Mouse (Mus musculus) Muller cell, postnatal 12 days (primary cell): ENCODE measurements around the gene Lcn4.

Source experiments
- DNase-seq: peaks from one replicate; pipeline ENCODE4 v3.0.0-alpha.2; 2015; ENCODE audit errors: inconsistent ontology term

Lcn4 gene

DNA sequence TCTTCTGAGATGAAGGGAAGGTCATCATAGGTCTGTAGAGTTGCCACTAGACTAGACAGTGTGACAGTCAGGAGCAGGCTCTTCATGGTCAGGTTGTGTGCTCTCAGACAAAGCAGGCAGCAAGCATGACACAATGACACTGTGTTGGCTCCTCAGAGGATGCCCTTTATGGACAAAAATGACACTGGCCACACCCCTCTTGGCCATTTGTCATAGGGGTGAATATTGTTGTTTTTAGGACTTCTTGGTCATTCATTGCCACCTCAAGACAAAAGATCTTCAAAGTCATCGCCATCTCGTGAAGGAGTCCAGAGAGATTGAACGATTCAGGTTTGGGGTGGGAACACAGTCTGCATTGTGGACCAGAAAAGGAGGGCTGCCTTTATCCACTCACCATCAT lies at the start of gene Lcn4:
TSS of gene Lcn4 (minus strand) at position 101 of the 400 bp plus-strand sequence.
- DNase-seq = no peak

DNA sequence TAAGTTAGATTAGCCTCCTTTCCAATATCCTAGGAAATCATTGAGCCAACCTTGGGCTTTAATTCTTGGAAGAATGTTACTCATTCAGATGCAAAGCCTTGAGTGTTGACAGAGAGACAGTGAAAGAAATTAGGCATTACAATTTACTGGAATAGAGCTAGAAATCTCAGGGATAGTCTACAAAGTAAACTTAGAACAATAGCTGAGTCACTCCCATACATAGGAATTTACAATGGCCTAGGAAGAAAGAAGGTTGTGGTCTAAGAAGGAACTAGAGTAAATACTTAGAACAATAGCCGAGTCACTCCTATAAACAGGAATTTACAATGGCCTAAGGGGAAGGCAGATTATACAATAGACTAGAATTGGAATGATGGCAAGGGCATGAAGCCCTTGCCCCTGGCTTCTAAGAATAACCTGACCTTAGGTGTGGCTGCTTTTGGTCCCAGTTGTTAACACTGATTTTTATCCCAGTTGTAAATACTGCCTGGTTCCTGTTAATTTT lies 15.1 kb upstream of the Lcn4 start:
- no peak for DNase-seq

DNA sequence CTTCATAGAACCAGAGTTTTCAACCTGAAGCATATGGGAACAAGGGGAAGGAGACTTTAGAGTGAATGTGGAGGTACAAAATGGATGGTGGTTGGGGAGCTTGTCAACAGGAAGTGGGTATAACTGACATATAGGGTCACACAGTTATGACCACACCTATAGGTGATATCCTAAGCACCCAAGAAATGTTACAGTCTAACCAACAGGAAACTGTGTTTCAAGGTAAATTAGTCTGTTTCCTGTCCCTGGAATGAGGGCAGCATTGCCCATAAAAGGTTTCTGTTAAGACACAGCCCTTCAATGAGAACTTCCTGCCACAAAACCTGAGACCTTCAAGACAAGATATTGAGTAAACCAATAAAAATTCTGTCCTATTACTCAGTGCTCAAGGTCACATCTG lies 2.3 kb downstream of the Lcn4 start:
- no peak for DNase-seq

DNA sequence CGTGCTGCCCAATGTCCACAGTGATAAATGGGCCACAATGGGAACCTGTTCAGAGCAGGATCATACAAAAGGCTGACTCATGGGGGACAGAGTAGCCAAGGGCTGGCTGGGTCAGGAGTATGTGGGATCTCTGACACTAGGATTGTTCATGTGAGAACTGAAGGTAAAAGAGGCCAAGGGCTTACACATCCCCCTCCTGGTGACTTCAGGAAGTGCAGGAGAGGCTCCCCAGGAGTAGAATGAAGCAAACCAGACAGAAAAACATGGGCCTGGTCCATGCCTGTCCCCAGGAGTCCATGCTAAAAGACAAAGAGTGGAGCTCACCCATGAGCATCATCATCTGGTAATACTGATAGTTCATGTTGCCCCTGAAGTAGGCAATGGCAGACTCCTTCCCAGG lies 7.5 kb downstream of the Lcn4 start:
- DNase-seq = peak; percentile 41

DNA sequence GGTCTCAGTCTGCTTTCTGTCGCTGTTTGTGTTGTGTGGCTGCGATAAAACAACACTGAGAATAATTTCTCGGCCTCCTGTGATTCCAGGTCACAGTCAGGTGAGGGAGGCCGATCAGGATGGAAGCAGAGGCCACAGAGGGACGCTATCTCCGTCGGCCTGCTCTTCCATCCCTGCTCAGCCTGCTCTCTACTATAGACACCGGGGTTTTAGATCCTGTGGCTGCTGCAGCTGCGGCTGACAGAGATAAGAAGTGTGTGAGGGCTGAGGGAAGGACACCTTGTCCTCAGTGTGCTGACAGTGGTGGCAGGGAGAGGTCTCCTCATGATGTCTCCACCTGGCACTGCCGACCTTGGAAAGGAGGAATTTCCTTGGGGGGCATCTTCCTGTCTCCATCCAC lies 8.0 kb downstream of the Lcn4 start:
- DNase-seq = no peak

DNA sequence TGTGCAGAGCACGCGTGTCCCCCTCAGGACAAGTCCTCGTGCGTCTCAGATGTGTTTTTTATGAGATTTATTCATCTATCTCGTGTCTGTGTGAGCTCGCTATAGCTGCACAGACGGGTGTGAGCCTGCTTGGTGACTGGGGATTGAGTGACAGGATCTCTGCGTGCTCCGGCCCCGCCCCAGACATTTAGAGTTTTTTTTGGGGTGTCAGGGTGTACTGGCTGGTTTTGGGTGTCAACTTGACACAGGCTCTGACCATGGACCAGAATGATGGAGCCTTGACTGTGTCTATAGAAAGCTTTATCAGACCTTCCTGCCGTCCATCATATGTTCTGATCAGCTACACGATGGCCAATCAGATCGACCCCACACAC lies 8.6 kb downstream of the Lcn4 start:
- no peak for DNase-seq

DNA sequence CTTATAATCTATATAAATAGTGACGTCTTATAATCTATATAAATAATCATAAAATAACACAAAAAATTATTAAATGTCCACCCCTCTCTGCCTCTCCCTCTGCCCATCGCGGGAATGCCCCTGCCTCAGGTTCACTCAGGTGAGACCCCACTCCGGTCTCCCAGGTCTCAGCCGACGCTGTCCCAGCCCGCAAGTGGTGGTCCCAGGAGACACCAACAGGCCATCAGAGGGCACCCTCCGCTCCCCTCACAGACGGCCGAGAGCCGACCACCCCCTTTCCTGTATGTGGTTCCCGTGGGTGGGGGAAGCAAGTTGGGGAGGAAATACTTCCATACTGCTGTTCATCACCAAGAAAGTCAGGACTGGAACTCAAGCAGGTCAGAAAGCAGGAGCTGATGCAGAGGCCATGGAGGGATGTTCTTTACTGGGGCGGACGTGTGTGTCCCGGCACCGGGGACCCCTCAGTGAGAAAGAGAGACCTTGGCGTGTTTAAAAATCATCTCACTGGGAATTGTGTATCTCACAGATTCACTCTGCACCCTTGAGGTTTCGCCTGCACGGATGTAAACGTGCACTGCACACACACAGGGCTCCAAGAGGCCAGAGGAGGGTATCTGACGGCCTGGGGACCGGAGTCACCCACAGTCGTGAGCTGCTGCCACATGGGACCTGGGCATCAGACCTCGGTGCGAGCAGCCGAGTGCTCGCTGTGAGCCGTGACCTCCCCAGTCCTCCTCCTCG lies 9.1 kb downstream of the Lcn4 start:
- no peak for DNase-seq

DNA sequence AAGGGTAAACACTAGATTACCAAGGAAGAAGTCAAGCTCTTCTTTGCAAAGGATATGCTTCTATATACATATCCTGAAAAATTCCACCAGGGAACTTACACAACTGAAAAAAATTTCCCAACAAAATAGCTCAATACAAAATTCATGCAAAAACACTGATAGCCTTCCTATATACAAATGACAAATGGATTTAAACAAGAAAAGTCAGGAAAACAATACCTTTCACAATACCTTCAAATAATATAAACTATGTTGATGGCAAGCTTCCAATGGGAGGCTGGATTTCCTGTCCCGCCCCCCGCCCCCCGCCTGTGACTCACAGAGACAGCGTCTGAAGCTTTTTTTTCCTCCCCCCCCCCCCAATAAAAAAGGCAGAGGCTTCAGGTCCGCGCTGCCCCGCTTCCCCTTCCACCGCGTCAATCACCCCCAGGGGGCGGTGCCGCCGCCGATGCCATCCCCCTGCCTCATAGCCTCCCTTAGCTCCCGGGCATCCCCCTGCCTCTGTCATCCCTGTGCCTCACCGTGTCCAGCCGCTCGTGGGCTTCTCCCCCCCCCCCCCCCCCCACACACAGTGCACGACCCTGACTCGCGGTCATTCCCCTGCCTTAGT lies 9.8 kb downstream of the Lcn4 start:
- DNase-seq = peak; percentile 50

DNA sequence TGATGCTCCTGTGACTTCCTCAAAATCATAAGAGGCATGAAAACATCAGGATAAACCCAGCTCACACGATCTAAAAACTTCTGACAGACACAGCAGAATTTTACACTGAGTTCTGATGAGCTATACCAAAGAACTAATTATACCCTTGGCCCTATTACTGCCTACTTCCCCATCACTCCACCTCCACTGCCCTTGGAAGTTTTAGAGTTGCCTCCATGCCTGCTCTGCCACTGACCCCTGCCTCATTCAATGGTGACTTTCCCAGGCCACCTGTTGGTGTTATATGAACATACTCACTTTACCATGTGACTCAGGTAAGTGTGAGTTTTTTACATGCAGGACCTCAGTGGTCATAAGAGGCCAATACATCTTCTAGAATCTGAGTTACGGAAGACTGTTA lies 13.7 kb downstream of the Lcn4 start:
- no peak for DNase-seq

DNA sequence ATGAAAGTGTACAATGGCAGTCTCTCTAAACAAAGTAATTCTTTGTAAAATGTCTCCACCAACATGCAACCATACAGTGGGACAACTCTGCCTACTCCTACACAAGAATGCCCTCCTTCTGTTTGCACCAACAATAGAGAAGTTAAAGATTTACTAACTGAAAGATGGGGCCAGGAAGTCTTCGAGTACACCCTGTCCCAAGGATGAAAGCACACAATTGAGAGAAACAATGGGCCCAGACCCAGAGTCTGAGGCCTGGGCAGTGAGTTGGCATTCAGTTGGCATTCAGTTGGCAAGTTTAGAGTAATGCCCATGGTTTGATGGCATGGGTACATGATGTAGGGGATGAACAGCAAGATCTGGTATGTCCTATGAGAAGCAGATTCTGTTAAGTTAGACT lies 16.4 kb downstream of the Lcn4 start:
- no peak for DNase-seq

DNA sequence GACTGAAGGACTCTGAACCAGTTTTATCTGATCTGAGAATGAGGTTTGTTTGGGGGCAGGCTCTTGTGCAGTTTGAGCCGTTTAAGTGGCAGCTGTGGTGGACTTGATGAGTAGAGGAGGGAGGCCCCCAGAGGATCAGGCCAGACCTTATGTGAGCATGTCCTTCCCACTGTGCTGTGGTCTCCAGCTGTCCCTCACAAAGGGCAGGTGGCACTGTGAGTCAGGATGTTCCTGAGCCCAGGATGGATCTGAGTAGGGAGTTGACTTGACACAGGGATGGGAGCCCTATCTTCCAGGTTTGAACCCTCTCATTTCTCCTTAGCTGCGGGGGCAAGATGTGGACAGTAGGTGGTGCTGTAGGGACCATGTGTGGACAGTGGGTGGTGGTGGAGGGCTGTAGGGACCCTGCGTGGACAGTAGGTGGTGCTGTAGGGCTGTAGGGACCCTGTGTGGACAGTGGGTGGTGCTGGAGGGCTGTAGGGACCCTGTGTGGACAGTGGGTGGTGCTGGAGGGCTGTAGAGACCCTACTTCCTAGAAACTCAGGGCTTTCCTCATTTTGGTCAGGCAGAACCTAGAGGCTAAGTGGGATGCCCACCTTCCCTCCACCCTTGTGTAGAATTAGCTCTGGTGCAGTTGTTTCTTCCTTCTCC lies 24.3 kb downstream of the Lcn4 start:
- DNase-seq = peak; percentile 92

DNA sequence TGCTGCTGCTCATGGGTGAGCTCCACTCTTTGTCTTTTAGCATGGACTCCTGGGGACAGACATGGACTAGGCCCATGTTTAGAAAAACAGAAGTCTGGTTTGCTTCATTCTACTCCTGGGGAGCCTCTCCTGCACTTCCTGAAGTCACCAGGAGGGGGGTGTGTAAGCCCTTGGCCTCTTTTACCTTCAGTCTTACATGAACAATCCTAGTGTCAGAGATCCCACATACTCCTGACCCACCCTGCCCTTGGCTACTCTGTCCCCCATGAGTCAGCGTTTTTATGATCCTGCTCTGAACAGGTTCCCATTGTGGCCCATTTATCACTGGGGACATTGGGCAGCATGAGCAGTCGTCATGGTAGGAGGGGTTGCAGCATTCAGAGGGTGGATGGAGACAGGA lies 27.1 kb downstream of the Lcn4 start:
- no peak for DNase-seq

DNA sequence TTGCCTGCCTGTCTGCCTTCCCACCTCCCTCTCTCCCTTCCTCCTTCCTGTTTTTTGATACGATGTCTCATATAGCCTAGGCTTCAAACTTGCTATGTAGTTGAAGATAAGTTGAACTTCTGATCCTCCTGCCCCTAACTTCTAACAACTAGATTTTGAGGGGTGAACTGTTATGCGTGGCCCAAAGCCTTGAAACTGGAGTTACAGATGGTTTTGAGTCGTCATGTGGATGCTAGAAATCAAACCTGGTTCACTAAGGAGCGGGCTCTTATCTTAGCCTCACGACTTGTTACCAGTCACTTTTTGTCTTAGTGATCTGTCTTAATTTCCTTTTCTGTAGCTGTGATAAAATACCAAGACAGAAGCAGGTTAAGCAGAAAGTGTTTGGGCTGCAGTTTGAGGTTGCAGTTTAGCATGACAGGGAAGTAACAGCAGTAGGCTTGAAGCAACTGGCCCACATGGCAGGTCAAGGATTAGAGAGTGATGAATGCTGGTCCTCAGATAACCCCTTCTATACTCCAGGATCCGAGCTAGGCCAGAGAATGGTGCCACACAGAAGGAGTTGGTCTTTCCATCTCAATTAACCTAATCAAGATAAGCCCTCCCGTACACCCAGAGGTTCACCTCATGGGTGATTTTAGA lies 30.0 kb downstream of the Lcn4 start:
- no peak for DNase-seq

DNA sequence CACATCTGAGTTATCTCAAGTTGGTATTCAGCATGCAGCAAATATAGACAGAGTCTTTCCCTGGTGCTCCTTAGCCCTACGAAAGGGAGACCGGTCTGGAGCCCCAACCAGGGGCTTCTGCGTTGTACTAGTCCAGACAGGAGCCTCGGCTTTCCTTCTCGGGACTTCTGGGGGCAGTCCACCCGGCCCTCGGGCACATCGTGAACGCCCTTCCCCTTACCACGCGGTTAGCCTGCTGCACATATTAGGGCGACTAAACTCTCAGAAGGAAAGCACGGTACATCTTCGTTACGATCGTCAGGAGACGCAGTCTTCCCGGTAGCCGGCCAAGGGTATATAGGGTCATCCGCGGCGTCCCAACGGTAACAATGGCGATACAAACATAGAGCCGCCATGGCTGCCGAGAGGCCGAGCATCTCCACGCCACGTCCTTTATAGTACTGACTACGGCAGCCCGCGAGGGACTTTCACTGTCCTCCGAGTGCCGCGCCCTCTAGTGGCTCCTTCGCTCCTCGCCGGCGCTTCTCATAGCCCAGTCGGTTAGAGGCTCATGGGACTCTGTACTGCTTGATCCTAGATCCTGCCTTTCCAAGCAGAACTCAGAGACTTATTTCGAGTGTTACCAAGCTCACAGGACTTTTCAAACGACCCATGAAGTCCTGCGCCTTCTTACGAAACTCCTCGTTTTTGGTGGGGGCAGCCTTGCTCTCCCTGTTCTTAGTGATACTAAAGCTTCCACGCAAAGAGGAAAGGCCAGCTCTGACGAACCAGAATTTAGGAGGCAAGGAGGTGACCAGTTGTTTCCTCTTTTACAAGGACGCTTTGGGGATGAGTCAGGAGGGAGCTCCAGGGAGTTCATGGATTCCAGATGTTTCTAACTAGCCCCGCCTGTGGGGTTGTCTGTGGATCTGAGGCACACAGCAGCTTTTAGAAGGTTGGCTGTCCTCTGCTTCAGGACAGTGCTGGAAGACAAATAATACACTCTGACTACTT lies 30.9 kb downstream of the Lcn4 start:
- peak; percentile 91 for DNase-seq

DNA sequence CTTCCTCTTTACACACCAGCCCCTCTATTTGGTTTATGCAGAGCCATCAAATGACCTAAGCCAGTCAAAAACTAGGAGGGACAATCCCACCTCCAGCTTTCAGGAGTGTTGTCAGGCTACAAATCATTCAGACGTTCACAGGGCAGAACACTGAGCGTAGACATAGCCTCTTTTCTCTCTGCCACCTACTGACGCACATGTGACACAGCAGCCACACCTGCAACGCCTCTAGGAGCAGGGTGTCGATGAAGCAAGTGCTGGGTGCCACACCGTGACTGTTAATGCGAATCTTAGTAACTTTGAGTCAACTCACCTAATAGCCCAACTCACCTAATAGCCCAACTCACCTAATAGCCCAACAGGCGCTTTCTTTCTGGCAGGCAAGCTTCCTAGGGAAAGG lies 32.0 kb downstream of the Lcn4 start:
- no peak for DNase-seq

DNA sequence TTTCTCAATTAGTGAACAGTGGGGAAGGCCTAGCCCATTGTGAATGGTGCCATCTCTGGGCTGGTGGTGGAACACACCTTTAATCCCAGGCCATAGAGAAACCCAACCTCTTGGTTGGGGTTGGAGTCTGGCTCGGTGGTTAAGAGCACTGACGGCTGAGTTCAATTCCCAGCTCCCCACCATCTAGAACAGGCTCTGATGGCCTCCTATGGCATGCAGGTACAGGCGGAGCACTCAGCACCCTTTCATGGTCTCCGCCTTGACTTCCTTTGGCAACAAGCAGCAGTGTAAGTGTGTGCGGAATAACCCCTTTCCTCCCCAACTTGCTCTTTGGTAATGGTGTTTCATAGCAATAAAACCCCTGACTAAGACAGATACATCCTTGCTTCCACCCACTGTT lies 32.5 kb downstream of the Lcn4 start:
- DNase-seq = no peak

DNA sequence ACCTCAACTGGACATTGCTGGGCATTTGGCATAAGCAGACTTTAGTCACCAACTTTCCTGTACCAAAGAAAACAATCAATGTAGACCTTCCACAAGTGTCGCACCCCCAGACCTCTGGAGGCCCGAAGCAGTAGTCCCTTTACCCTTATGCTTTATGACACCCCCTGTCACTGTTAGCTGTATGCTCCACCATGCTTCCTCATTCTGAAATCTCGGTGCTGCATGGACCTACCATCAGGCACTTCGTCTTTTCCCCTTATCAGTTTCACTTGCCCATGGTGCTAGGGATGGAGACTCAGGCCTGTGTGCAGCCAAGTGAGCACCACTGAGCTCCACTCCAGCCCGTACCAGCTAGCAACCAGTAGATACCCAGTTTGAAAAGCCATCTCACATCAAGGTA lies 33.0 kb downstream of the Lcn4 start:
- no peak for DNase-seq

DNA sequence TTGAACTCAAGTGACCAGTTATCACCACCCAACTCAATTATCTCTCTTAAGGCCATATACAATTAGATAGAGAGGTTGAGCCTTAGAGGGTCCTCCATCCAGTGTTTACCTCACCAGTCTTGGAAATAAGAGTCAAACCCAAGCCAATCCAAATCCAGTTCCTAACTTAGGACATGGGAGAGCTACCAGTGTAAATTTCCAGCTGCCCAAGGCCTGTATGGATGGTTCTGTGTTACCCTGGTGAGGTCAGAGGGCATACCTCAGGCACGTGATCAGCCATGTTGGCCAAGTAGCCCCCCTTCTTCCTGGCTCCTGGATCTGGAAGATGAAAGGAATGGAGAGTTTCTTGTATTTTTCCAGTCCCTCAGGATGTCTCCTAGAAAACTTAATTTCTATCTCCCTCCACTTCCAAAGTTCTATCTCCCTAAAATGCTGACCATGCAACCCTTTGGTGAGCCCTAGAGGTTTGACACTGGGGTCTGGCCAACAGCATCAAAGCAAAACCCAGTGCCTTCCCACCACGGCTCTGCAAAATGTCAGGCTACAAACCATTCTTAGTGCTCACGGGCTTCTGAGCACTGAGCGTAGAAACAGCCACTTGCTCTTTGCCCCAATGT lies 33.7 kb downstream of the Lcn4 start:
- DNase-seq = no peak

DNA sequence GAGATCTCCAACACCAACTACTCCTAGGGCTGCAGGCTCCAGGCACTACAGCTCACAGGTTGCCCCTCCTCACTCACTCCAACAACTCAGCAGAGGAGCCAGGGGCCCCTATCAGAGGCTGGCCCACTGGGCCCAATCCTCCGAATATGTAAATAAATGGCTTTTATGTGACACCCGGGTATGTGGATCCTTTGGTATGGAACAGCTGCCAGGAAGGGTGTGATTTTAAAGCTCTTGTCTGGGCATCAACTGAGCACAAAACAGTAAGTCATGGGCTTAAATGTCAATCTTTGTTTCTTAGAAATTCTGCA lies 34.8 kb downstream of the Lcn4 start:
- DNase-seq = no peak

DNA sequence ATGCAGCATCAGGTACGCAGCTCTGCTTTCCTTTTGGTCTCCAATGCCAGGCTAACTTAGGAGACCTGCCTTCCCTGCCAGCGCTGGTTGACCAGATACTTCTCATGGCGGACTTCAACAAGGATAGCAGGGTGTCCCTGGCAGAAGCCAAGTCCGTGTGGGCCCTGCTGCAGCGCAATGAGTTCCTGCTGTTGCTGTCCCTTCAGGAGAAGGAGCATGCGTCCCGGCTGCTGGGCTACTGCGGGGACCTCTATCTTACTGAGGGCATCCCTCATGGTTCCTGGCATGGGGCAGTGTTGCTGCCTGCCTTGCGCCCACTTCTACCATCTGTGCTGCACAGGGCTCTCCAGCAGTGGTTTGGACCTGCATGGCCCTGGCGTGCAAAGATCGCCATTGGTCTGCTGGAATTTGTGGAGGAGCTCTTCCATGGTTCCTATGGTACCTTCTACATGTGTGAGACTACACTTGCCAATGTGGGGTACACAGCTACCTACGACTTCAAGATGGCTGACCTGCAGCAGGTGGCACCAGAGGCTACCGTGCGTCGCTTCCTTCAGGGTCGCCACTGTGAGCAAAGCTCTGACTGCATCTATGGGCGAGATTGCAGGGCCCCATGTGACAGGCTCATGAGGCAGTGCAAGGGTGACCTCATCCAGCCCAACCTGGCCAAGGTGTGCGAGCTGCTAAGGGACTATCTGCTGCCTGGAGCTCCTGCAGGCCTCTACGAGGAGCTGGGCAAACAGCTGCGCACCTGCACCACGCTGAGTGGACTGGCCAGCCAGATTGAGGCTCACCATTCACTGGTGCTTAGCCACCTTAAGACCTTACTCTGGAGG lies 35.4 kb downstream of the Lcn4 start:
- DNase-seq = no peak
